ENCODE assay signal across 8 mouse cellular contexts in the genomic region with DNA sequence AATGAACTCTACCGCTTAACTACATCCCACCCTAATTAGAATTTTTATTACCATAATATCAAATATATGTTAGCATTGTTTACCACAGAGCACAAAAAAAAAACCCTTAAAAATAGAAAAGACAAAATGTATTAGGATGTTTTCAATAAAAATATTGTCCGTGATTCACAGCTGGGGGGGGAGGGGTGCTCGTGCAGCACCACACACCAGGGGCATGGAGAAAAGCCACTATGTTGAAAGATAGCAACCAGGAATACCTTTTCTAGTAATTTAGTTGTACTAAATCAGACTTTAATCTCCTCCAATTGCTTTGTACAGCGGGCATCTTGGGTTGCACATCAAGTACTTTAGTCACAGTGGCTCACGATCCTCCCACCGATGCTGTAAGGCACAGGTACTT. TPM values are rescaled to one million over a fixed set of nuclear protein-coding genes. Genes with fewer than 3 reads are reported as not detected.
DNase-seq lines count a peak whose midpoint lies in the region; ATAC-seq and TF ChIP-seq lines count a peak whose summit lies in the region.
"Had no signal": no experiment of that assay in that cellular context is flagged by ENCODE, and none has a peak within 500 bp of the region (broad histone marks: within the 10 kb centered on the region; RNA-seq: fewer than 3 reads in every experiment).

No protein-coding gene starts in this region.

- no peak for ATAC-seq in embryonic facial prominence, embryonic 15.5 days (ENCODE audit: insufficient number of reproducible peaks, low FRiP score, low TSS enrichment, low read depth)
- no peak for ATAC-seq in intestine, embryonic 15.5 days
- ATAC-seq in neural tube, embryonic 12.5 days (ENCODE audit: low FRiP score, low read depth): no peak

- TF ChIP-seq POLR2A in lung, adult 2 months (IDR thresholded peaks at IDR 0.05; ENCODE audit: borderline replicate concordance, extremely low read depth, low read depth, low read length): no peak

- 64% methylated on average over 6 of the region's 6 CpGs for WGBS in lung, adult 2 months
- 37% methylated on average over 6 of the region's 6 CpGs for WGBS in embryonic facial prominence, embryonic 15.5 days
- 56% methylated on average over 6 of the region's 6 CpGs for WGBS in intestine, embryonic 15.5 days
- WGBS in neural tube, embryonic 12.5 days: 58% methylated on average over 6 of the region's 6 CpGs

- peak overlapping the region; percentile 87 for H3K4me2 ChIP-seq in embryonic facial prominence, embryonic 15.5 days (replicated peaks)
- peak overlapping the region; percentile 95 for H3K4me2 ChIP-seq in intestine, embryonic 15.5 days (replicated peaks)
- H3K4me2 ChIP-seq in neural tube, embryonic 12.5 days (replicated peaks): peak overlapping the region; percentile 80

- no peaks in the 10 kb centered on the region for H3K9me3 ChIP-seq in embryonic facial prominence, embryonic 15.5 days (replicated peaks)
- no peaks in the 10 kb centered on the region for H3K9me3 ChIP-seq in intestine, embryonic 15.5 days
- H3K9me3 ChIP-seq in neural tube, embryonic 12.5 days: no peaks in the 10 kb centered on the region

- no peaks in the 10 kb centered on the region for H3K36me3 ChIP-seq in embryonic facial prominence, embryonic 15.5 days
- no peaks in the 10 kb centered on the region for H3K36me3 ChIP-seq in intestine, embryonic 15.5 days
- H3K36me3 ChIP-seq in neural tube, embryonic 12.5 days: no peaks in the 10 kb centered on the region

- H3K9ac ChIP-seq in embryonic facial prominence, embryonic 15.5 days: no peak overlapping the region
- H3K9ac ChIP-seq in intestine, embryonic 15.5 days: 0 out of 2 replicates have a peak overlapping the region, but pooled peaks have one; percentile 84
- H3K9ac ChIP-seq in neural tube, embryonic 12.5 days: peak overlapping the region; percentile 80; the same call in 1 of the 2 replicates

- peak overlapping the region; percentile 6 for H3K4me3 ChIP-seq in lung, adult 2 months (replicated peaks; ENCODE audit: extremely low read depth, low read depth, low read length)
- H3K4me3 ChIP-seq in embryonic facial prominence, embryonic 15.5 days (replicated peaks): peak overlapping the region; percentile 83
- H3K4me3 ChIP-seq in intestine, embryonic 15.5 days (replicated peaks): peak overlapping the region; percentile 89; the same call in 1 of the 2 replicates
- H3K4me3 ChIP-seq in neural tube, embryonic 12.5 days: peak overlapping the region; percentile 85

- no peak for DNase-seq in lung, adult 2 months
- DNase-seq in lung, postnatal 4 days: no peak
- no peak for DNase-seq in adrenal gland, postnatal 25 days
- no peak for DNase-seq in adrenal gland, adult 8-10 months

- H3K27ac ChIP-seq in embryonic facial prominence, embryonic 15.5 days (replicated peaks): no peak overlapping the region
- H3K27ac ChIP-seq in intestine, embryonic 15.5 days: no peak overlapping the region
- no peak overlapping the region for H3K27ac ChIP-seq in neural tube, embryonic 12.5 days

- H3K4me1 ChIP-seq in lung, adult 2 months (ENCODE audit: control insufficient read depth, insufficient read depth, low read length): 0 out of 2 replicates have a peak, but pooled peaks cover 4% of the 10 kb centered on the region
- peaks cover 3% of the 10 kb centered on the region; the same call in 1 of the 2 replicates for H3K4me1 ChIP-seq in embryonic facial prominence, embryonic 15.5 days
- H3K4me1 ChIP-seq in intestine, embryonic 15.5 days (replicated peaks): no peaks in the 10 kb centered on the region
- H3K4me1 ChIP-seq in neural tube, embryonic 12.5 days: peaks cover 12% of the 10 kb centered on the region

- TF ChIP-seq CTCF in lung, adult 2 months (IDR thresholded peaks at IDR 0.05; ENCODE audit: insufficient read depth, low read length): no peak

- H3K27me3 ChIP-seq in embryonic facial prominence, embryonic 15.5 days: no peaks in the 10 kb centered on the region
- no peaks in the 10 kb centered on the region for H3K27me3 ChIP-seq in intestine, embryonic 15.5 days (replicated peaks)
- H3K27me3 ChIP-seq in neural tube, embryonic 12.5 days (replicated peaks): no peaks in the 10 kb centered on the region

RNA-seq across cellular contexts. Expression of a gene that starts 0.7 kb away (rescaled TPM):
- not detected in 2 replicates for polyA plus RNA-seq in lung, adult 2 months (2012; rRNA removed)
- polyA plus RNA-seq in embryonic facial prominence, embryonic 15.5 days (2015; fragmentation: Nextera tagmentation; extraction: Ambion mirVana): 0.95 and 1.8 TPM in 2 replicates
- 1.1 and 1.7 TPM in 2 replicates for polyA plus RNA-seq in intestine, embryonic 15.5 days (2015; fragmentation: Nextera tagmentation; extraction: Ambion mirVana)
- polyA plus RNA-seq in neural tube, embryonic 12.5 days (2016; fragmentation: Nextera tagmentation; extraction: Ambion mirVana): 1.8 and 2.4 TPM in 2 replicates
- total RNA-seq in adrenal gland, postnatal 25 days (2021): 2.8 TPM in 2 replicates
- total RNA-seq in adrenal gland, adult 8-10 months (2022): 1 to 10 TPM; 1.0 to 2.2 (median 1.7) TPM
- total RNA-seq: liver, adult 2 months had no signal
- polyA plus RNA-seq: liver, adult 2 months had no signal

RNA-seq across cellular contexts. Expression of a gene that starts 1.5 kb away (rescaled TPM):
- polyA plus RNA-seq in lung, adult 2 months (2012; rRNA removed): 4.4 and 5.9 TPM in 2 replicates
- 2.2 and 2.4 TPM in 2 replicates for polyA plus RNA-seq in embryonic facial prominence, embryonic 15.5 days (2015; fragmentation: Nextera tagmentation; extraction: Ambion mirVana)
- 1.7 TPM in 2 replicates for polyA plus RNA-seq in intestine, embryonic 15.5 days (2015; fragmentation: Nextera tagmentation; extraction: Ambion mirVana)
- polyA plus RNA-seq in neural tube, embryonic 12.5 days (2016; fragmentation: Nextera tagmentation; extraction: Ambion mirVana): 4.4 and 4.9 TPM in 2 replicates
- 31.6 and 38.5 TPM in 2 replicates for total RNA-seq in adrenal gland, postnatal 25 days (2021)
- 10 to 100 TPM; 33.4 to 42.5 (median 35.5) TPM for total RNA-seq in adrenal gland, adult 8-10 months (2022)

RNA-seq across cellular contexts. Expression of a gene that starts 39.7 kb away (rescaled TPM):
- polyA plus RNA-seq in lung, adult 2 months (2012; rRNA removed): 0.31 and 0.91 TPM in 2 replicates
- 0.49 and 0.74 TPM in 2 replicates for polyA plus RNA-seq in embryonic facial prominence, embryonic 15.5 days (2015; fragmentation: Nextera tagmentation; extraction: Ambion mirVana)
- polyA plus RNA-seq in intestine, embryonic 15.5 days (2015; fragmentation: Nextera tagmentation; extraction: Ambion mirVana): 0.25 and 0.36 TPM in 2 replicates
- 1.6 and 1.9 TPM in 2 replicates for polyA plus RNA-seq in neural tube, embryonic 12.5 days (2016; fragmentation: Nextera tagmentation; extraction: Ambion mirVana)
- 0.52 and 0.76 TPM in 2 replicates for total RNA-seq in adrenal gland, postnatal 25 days (2021)
- under 1 TPM in 3 of 4 experiments, not detected in 1; 0.29 to 0.55 (median 0.35) TPM for total RNA-seq in adrenal gland, adult 8-10 months (2022)
- total RNA-seq: liver, adult 2 months had no signal

RNA-seq across cellular contexts. Expression of a gene that starts 51.0 kb away (rescaled TPM):
- polyA plus RNA-seq in lung, adult 2 months (2012; rRNA removed): 15.1 and 15.7 TPM in 2 replicates
- polyA plus RNA-seq in embryonic facial prominence, embryonic 15.5 days (2015; fragmentation: Nextera tagmentation; extraction: Ambion mirVana): 14.5 and 15.5 TPM in 2 replicates
- 12.9 and 13.1 TPM in 2 replicates for polyA plus RNA-seq in intestine, embryonic 15.5 days (2015; fragmentation: Nextera tagmentation; extraction: Ambion mirVana)
- 12.5 and 13.2 TPM in 2 replicates for polyA plus RNA-seq in neural tube, embryonic 12.5 days (2016; fragmentation: Nextera tagmentation; extraction: Ambion mirVana)
- total RNA-seq in adrenal gland, postnatal 25 days (2021): 13.7 and 17.7 TPM in 2 replicates
- 10 to 100 TPM; 14.5 to 16.6 (median 15.7) TPM for total RNA-seq in adrenal gland, adult 8-10 months (2022)

RNA-seq across cellular contexts. Expression of a gene that starts 51.8 kb away (rescaled TPM):
- polyA plus RNA-seq in lung, adult 2 months (2012; rRNA removed): 54.5 and 69.7 TPM in 2 replicates
- 31.4 and 38.1 TPM in 2 replicates for polyA plus RNA-seq in embryonic facial prominence, embryonic 15.5 days (2015; fragmentation: Nextera tagmentation; extraction: Ambion mirVana)
- 44.8 and 48.5 TPM in 2 replicates for polyA plus RNA-seq in intestine, embryonic 15.5 days (2015; fragmentation: Nextera tagmentation; extraction: Ambion mirVana)
- 24.6 and 29.7 TPM in 2 replicates for polyA plus RNA-seq in neural tube, embryonic 12.5 days (2016; fragmentation: Nextera tagmentation; extraction: Ambion mirVana)
- total RNA-seq in adrenal gland, postnatal 25 days (2021): 106 and 112 TPM in 2 replicates
- 100 to 1,000 TPM in 3 of 4 experiments, 10 to 100 TPM in 1; 96.8 to 133 (median 104) TPM for total RNA-seq in adrenal gland, adult 8-10 months (2022)

Comparison
In these comparisons a context has a peak if more than half of its experiments do, and no peak if none do; other contexts are left out.
1. H3K4me3 ChIP-seq: peak in every context shown above with its lines; median percentile 89 in intestine, embryonic 15.5 days; 85 in neural tube, embryonic 12.5 days; 83 in embryonic facial prominence, embryonic 15.5 days; 6 in lung, adult 2 months.